Mouse (Mus musculus) fat pad, adult 2 months (tissue): ENCODE results near the gene Olfr447.

Source experiments
- DNase-seq: peaks from one replicate; pipeline ENCODE4 v3.0.0-alpha.2; 2011; ENCODE audit warnings: low read depth, low spot score; ENCODE audit errors: extremely low read depth

Gene Olfr447

DNA sequence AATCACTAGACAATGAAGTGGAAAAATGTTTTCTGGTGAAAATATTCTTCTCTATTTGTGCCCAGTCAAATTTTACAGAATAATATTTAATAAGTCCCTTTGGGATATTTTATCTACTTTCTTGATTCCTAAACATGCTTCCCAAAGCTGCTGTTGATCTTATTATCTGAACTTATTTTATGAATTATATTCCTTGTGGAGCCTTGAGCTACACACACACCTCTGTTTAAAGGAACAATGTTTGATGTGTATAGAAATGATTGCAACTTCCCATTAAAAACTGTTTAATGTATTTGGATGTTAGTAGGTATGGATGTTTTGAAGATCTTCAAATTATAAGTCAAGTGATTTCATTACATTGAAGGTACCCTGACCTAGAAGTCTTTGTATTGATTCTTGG lies at the start of gene Olfr447:
Olfr447 (plus strand) TSS at position 301 of the 400 bp plus-strand sequence.
- DNase-seq, result no peak

DNA sequence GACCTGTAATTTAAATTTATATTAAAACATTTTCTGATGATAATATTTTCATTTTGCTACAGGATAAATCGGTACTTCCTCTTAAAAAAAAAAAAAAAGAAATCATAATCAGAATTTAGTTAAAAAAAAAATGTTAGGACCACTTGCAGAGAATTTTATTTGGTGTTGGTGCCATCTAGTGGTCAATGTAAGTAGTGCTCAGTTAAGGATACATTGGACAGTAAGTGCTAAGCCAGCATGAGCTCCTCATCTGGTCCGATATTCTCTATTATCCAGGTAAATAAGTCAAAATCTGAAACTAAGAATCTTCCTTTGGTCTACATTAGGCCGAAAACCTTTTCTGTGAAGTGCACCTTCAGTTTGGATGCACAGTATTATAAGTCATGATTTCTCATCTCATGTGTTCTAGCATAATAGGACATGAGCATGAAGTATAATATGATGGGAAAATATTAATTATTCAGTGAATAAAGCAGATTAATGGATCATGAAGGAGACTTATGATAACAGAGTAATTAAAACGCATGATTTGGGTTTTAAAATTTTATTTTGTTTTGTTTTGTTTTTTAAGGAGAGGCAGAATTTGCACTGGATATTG lies 48.4 kb upstream of the Olfr447 start:
- no peak for DNase-seq

GRCm38 (mm10) chr6:42869695-42870094 lies 39.0 kb upstream of the Olfr447 start:
- DNase-seq, result no peak

DNA sequence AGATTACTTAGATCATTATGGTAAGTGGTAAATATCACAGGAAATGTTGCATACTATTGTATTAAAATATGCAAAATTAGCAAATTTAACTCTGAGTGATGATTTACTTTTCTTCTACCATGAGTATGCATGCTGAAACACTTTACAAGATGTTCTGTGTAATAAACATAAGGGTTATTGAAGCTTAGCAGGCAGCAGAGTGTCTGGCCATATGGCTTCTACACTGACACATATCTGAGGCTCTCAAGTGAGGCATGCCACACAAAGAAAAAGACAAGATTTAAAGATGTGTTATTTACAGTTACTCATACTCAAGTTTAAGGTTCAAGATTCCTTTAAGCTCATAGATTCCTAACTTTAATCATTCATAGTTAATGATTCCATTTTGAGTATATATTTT lies 32.4 kb upstream of the Olfr447 start:
- no peak for DNase-seq

DNA sequence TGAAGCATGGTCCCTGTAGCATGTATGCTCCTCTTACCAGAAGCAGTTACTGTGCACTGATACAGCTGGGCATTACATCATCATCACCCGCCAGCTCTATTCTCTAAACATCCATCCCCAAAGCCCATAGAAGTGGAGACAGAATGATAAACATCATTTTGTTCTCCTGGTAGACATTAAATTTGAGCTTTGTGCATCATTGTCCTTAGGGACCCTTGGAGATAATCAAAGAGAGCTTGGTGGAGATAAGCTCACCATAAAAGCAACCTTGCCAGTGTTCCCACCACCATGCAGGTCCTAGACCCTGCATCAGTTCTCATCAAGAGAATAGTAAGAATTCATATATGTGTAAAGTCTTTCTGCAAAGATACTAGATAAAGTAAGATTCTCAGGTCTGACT lies 18.5 kb upstream of the Olfr447 start, which contains the start of gene Olfr448:
Olfr448 (plus strand) TSS at position 301 of the 400 bp plus-strand sequence.
- DNase-seq, result no peak

- no peak for DNase-seq
Measured at GRCm38 (mm10) chr6:42900345-42900744, 8.3 kb upstream of the Olfr447 start.

- DNase-seq, result no peak
Measured at GRCm38 (mm10) chr6:42921077-42921476, 12.4 kb downstream of the Olfr447 start, which contains the start of gene Olfr446. Gene Olfr446, plus strand, starts transcription at chr6:42921377.

DNA sequence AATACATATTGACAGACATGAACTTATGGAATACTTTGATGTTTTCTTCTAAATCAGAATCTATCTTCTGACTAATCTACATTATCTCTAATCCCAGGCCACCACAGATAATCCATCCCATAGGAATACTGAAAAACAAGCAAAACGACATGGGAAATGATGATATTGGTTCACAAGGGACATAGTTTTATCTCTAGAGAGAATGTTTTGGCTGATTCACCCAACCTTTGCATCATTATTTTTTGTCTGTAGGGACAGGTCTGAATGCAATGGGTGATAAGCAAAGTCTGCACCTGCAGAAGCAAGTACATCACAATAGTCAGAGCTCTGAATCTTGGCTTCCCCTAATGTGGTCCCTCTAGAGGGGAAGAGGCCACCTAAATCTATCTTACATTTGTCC lies 40.1 kb downstream of the Olfr447 start, which contains the start of gene Olfr444:
Olfr444 (plus strand) TSS at position 301 of the 400 bp plus-strand sequence.
- no peak for DNase-seq
